Mouse (Mus musculus) cerebellum, postnatal 25 days (tissue): ENCODE measurements around the gene Spats2l.

Source experiments
- DNase-seq, 2 experiments: peaks; one replicate each; pipeline ENCODE4 v3.0.0; 2021; ENCODE audit warnings: mixed read lengths in 2 of 2

Gene Spats2l

DNA sequence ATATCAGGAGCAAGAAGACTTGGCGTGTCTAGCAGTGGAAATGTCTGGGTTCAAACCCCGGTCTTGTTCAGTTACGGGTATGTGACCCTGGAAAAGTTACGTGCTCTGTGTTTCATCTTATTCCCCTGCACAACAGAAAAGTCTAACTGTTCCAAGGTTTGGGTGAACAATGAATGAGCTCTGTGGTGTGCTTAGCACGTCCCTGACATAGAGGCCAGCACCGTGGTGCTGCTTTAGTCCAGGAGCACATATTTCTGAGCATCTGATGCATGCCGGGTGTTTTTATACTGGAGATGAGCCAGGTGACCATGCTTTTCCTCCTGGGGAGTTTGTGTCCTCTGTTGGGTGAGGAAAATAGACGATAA, 116.9 kb downstream of the Spats2l start:
- DNase-seq: no peak

DNA sequence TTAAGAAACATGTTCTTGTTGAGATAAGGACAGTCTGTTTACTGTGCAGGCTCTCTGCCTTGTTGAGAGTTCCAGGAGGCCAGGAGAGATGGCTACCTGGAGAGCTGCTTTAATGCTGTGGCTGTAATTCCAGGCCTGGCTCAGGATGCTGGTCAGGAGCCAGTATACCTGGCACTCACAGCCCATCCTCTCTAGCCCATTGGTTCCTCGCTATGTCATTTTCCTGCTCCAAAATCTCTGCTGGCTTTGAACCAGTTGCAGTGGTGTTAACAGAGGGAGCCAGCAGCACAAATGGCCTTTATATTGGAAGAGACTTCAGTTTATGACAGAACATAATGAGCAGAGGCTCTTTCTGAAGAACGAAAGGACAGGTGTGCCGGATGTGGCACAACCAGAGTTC, 127.5 kb downstream of the Spats2l start:
- peak; percentile 28 to 48 for DNase-seq

DNA sequence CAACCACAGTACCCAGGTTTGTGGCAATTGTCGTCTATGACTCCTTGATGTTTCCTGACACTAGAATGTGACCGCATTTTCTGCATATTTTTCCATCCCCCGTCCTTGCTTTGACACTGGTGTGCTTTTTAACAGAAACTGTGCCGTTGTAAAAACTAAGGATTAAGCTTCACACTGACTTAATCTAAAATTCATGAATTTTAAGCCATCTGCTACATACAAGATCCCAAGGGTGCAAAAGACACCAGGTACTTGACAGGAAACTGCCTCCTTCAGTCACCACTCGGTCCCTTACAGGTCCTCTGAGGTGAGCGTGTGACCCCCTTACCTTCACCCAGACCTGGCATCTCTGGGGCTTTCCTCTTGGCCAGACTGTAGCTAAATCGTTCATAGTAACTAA, 129.8 kb downstream of the Spats2l start:
- DNase-seq: no peak

DNA sequence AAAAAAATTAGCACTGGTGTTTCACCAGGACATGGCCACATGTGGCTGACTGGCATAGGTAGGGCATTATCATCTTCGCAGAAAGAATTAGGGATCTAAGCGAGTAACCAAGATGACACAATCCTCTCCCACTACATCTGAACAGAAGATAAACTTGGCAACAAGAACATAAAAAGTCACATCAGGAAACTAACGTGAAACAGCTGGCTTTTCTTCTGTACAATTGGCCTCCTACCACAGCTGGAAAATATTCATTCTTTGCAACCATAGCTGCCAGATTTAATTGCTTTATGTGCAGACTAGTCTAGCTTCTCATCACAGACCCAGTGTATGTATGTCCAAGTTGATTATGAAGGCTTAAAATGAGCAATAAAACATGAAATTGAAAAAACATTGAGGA, 131.9 kb downstream of the Spats2l start:
- no peak for DNase-seq

DNA sequence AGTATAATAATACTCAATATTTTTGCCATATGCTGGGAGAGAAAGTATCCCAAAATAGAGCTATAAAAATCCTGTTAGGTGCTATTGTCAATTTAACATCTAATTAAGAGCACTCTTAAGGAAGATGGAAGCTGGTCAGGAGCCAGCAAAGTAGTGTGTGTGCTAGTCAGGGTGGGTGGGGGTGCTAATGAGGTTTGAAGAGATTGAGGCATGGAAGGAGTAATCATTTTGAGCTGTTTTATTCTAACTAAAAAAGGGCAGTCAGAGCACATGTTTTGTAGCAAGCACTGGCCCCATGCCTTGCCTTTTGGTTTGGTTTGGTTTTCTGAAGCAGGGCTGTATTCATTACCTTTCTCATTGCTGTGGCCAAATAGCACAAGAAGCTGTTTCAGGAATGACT, 132.3 kb downstream of the Spats2l start:
- DNase-seq: no peak

DNA sequence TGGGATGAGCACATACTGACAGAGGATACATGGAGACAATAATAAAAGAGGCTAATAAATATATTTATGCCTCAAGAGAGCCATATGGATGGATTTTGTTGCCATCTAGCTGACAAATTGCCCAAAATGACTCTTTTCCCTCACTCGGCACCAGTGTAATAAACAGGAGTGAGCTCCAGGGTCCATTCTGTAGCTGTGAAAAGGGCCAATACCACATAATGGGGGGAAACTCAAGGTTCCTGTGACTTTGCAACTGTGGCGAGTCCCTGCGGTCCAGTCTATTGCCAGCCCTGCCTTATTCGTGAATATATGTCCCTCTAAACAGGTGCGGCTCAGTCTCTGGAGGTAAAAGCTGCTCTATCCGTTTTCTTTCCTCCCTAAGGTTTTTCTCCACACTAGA, 137.6 kb downstream of the Spats2l start:
- no peak for DNase-seq

DNA sequence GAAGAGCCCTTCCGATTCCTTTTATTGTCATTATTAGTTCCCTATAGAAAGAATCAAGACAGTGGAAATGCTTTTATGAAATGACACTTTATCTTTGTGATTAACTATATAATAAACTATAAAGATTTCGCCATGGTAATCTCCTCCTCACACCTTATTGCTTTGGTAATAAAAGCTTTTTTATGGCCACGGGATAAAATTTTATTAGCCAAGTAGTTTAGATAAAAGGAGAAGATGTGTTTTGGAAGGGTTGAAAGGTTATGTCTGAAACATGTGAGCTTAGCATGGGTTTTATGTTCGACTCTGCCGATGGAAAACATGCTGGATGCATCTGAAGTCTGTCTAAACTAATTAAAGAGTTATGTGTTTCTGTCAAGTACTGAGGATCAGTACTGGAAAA, 143.4 kb downstream of the Spats2l start:
- no peak for DNase-seq

DNA sequence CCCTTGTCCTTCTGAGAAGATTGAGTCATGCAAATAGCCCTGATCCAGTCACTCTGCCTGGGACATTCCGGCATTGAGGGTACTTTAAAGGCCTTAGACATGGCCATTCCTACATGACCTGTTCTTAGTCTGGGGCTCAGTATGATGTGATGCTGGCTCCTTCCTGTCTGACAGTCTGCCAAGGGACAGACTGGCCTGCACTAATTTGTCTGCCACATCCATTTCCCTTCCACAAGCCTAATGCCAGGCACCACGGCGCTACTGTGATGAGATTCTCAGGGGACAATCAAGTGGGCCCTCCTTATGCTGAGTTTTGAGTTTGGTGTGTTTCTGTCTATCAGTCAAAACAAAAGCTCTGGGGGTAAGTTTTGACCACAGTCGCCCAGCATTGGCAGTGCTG, 144.6 kb downstream of the Spats2l start:
- peak in 1 of 2 experiments; percentile 26 for DNase-seq

DNA sequence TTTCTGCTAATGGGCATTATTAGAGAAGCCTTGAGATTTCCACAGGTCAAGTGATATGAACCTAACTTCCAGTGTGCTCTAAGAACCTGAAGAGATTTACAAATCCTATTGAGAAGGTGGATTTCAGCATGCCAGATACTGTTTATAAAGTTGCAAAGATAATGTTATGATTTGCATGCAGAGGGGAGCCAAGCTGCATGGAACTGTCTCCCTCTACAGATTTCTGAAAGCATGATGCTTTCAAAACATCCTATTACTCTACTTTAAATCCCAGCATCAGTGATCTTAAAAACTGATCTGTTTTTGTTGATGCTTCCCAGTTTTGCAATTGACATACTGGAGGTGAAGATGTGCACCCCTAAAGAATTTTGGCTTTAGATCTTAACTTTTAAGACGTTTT, 160.3 kb downstream of the Spats2l start:
- DNase-seq: no peak

DNA sequence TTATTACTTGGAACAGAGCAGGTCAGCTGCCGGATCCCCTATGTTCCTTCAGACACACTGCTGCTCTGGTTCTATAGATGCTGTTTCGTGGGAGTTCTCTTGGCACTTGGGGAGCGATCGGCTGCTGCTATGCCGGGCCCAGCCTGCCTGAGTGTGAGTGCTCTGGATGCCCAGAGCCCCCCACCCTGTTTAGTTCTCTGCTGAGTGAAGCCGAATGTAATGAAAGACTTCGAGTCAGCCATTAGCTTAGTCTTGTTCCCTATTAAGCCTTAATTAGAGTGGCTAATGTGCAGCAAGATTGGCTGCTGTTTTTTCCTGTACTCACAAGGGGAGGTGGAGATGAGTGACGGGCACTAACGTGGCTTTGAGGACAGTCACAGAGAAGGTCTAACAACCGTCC, 166.7 kb downstream of the Spats2l start:
- no peak for DNase-seq

DNA sequence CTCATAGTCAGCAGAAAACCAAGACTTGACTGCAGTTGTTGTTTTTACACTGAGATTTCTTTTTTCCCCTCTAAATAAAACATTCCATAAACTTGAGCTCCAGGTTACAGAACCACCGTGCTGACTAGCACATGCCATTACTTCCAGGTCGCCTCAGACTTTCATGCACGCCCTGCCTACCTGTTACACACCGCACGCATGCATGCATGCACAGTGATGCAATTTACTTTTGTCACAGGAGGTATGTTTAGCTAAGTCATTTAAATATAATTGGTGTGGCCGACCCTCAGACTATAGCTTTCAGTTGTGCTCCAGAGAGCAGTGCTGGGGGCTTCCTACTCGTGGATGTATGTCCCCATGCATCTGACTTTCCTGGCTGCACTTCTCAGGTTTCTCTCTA, 167.1 kb downstream of the Spats2l start:
- DNase-seq: no peak

DNA sequence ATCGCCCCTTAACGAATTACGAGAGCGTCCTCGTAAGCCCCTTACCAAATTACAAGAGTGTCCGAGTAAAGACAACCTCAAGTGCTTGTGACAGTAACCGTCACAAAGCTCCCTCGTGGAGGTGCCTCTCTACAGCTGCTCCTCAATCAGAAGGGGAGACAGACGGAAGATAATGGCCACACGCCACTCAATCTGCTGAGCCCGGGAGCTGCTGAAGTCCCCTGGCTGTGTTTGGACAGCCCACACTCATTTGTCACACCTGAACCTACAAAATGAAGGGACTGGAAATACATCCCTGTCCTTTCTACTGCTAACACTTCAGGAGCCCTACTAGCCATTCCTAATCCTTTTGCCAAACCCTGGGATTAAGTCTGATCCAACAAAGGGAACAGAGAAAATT, 167.8 kb downstream of the Spats2l start:
- no peak for DNase-seq

DNA sequence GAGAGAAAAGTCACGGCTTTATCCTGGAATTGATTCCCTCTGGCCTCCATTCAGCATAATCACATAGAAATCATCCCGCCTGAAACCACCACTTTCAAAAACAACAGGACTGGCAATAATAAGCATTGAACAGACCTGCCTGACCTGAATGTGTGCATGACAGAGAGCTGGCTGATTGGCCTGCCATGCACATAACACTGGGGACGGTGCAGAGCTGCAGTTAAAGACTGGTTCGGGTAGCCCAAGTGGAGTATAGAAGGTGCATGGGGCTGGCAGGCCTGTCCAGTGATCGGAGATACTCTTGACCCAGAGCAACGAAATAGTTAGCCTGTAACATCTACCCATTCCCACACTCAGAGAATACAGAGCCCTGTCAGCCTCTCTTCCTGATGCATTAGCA, 168.3 kb downstream of the Spats2l start:
- no peak for DNase-seq

DNA sequence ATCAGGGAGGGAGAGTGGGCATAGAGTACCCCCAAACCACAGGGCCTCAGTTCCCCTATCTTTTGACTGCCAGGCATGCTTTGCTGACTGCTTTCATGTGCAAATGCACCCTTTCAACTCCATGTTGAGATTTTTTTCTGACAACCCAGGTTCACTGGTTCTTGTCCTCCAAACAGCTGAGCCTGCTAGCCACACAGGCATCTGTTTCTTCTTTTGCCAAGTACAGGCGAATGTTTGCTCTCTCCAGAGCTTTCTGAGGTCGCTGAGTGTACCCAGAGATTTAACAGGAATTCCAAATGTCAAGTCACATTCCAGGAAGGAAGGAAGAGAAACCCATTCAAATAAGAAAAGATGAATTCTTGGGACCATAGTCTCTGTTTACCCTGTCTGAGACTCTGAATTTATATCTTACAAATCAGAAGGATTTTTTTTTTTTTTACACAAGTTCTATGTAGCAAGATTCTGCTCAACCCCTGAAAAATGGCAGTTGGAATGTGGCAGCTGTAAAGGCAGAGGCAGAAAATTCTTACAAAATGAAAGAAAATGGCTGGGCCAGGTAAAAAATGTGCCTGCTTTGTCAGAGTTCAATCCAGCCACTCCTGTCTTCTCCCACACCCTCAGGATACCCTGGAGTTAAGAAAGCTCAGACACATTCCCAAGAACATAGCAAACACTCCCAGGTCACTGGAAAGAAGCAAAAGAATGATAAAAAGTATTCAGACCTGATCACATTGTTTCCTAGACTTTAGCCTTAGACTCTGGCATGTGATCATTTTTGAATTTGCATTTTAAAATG, 173.8 kb downstream of the Spats2l start:
- no peak for DNase-seq

DNA sequence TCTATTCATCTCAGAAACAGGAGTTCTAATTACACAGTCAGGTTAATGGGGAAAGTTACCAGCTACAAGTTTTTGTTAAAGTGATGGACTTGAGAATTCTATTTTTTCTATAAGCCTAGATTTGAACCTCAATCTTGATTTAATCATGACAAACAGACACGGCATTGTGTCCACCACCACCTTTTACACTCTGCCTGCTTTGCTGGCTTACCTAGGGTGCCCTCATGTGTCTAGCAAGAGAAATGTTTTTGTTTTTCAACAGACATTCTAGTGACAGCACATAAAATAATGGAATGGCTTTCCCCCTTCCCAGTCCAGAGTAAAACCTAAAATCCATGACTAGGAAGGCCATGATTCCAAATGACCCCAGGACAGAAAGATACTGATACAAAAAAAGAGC, 175.2 kb downstream of the Spats2l start:
- DNase-seq: peak in 1 of 2 experiments; percentile 21

DNA sequence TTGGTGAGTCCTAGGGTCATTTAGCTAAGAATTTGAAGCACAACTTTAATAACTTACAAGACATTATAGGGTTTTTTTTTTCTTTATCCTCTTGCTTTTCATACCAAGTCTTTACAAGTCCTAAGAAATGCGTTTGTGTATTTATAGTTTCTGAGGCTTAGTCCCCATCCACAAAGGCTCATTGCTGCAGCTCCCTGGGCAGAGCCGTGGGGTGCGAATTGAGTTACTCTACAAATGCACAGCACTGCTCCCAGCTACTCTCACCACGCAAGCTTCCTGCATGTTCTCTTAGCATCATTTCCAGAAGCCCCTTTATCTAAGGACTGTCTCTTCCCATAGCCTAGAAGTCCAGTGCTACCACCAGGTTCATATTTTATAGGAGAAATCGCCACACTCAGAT, 175.8 kb downstream of the Spats2l start:
- no peak for DNase-seq

DNA sequence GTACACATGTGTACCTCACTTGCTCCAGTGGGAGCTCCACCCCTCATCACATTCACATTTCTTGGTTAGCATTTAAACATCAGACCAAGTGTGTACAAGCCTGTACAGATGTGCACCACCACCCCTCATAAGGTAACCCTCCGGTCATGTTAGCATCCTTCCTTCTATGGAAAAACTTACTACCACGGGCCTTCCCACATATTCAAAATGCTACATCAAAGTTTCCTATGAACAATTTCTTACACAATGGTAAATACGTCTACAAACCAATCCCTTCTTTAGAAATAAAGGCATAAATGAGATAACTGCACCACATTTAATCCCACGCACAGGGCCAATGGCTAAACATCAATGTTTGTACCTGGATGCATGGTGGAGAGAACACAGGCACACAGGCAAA, 178.5 kb downstream of the Spats2l start:
- DNase-seq: no peak

DNA sequence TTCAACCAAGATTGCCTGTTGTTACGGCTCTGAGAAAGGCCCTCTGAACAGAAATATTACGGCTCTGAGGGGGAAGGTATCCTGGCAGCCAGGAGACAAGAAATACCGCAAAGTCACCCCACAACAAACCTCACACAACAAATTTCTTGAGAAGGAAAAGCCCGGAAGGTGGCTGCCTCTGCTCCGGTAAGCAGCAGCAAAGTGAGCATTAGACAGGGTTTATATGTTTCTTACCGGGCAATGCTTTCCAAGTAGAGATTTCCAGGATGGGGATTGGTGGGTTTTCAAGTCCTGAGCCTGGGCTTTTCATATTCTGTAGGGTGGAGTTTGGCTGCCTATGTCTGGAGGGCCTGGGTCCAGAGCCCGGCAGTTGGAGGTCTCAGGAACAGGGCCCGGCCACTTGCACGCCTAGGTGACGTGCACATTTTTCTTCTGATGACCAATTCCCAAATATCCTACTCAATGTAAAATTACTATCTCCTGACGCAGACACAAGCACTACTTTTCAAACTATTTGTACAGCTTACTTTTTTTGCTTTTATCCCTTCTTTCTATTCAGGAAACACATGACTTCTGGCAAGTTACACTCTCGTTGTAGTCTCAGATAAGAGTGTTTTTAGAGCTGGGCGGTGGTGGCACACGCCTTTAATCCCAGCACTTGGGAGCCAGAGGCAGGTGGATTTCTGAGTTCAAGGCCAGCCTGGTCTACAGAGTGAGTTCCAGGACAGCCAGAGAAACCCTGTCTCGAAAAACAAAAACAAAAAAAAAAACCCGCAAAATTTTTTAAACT, 179.8 kb downstream of the Spats2l start:
- DNase-seq: no peak

DNA sequence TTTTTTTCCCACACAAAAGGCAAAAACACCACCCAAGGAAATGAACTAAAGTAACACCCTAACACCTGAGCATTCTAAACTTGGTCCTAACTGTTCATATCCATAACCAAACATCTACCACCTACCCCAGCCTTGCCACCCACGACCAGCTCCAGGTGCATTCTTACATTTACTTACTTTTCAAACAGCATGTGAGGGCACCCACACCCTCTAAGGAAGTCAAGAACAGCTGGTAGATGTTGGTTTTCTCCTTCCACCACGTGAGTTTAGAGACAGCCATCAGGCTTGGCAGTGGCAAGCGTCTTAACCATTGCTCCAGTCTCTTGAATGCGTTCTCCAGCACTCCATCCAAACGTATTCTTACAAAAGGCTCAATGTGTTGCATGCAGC, 180.4 kb downstream of the Spats2l start:
- no peak for DNase-seq

DNA sequence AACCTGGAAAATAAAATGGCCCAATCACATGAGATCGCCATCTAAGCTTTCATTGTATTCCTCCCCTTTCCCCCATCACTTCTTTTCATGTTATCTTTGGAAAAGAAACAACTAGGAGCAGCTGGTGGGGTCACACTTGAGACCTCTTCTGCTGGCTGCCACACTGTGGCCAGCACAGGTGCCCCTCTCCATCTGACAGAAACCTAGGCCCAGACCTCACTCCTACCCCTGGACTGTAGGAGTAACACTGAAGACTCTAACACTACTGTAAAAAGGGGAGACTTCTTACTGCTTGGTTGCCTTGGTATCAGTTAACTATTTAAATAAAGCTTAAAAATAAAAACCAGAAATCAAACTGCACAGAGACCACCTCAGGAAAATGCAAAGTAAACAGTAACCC, 181.8 kb downstream of the Spats2l start:
- DNase-seq: no peak

DNA sequence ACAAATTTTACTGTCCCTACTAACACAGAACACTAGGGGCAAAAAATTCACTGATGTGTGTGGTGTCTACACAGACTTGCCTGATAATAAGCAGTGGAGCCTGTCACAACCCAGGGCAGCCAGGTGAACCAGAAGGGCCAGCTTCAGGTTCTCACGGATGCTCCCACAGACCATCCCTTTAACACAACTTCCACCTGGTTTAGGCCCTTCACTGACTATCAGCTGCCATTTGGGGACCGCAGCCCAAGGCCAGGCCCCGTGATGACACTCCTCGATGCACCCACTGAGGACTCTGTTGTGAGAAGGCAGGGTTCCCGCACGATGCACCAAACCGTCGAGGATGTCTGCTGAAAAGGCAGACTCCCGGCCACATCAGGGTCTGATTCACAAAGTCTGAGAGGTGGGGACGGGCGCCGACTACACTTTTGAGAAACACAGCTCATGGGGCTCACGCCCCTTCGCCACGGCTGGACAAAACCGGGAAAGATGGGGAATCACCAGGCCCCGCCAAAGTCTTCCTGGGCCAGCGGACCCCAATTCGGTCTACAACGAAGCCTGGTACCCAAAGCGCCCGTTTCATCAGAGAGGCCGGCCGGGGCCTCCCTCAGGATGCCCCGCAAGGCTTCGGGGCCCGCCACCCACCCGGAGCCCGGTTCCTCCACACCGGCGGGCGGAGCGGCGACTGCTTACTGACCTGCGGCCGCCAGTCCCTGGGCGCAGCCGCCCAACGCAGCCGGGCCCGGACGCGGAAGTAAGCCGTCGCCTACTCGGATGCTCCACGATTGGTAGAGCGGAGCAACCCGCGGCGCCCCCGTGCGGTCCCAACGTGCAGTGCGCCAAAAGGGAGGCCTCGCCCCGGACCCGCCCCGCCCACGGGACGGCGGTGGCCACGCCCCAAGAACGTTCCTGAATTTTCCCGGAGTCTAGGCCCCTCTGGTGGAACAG, 195.6 kb downstream of the Spats2l start:
- peak; percentile 97 to 99 for DNase-seq

DNA sequence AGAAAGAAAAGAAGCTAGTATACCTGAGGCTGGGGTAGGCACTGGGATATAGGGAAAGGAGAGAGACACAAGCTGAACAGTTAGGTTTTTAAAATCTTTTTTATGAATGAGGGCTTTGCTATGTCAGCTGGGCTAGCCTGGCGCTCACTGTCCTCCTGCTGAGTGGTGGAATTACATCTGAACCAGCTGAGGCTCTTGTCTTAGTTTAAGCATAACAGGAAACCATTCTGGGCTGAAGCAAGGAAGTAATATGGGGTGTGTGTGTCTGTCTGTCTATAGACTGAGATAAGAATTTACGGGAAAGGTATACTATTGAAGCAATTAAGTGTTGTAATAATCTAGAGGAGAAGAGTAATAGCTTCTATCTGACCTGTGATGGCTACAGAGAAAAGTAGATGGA, 197.6 kb downstream of the Spats2l start:
- no peak for DNase-seq

DNA sequence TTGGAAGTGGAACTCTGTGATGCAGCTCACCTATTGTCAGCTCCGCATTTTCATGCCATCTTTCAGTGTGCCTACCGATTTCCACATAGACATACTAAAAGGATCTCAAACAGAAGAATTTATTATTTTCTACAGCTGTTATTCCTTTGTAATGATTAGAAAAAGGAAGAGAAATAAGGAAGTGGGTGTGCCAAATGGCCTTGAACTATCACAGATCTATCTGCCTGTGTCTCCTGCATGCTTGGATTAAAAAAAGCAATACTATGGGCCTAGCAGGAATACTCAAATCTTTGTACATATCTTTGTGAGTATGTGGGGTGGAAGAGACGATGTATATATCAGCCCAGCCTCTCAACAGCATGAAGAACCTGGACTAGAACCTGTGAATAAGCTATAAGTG, 202.9 kb downstream of the Spats2l start:
- DNase-seq: no peak
